Mouse (Mus musculus) ovary, postnatal 14 days (tissue): ENCODE data around the gene Man1a.

ENCODE experiments used
- DNase-seq: peaks from one replicate; pipeline ENCODE4 v3.0.0; 2022; ENCODE audit warnings: low spot score

Man1a gene

DNA sequence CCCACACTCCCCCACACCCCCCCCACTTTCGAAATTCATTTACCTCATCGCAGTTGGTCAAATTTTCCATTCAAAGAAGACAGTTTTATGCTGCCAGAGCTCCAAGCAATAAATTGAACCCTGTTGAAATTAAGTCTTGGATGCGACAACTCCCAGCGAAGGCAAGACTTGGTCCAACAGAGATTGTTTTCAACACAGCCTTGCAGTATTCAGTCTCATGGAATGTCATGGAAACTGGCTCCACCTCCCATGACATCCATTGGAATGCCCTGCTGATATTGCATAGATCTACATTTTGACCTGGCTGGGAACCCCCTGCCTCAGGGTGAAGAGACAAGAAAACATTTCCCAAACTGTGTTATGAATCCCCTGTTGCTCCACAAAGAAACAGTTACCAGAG, at the start of gene Man1a:
Man1a (minus strand) TSS at position 190 of the 400 bp plus-strand sequence.
- DNase-seq = no peak

GRCm38 (mm10) chr10:54121816-54122215, 45.4 kb upstream of the Man1a start:
- DNase-seq = no peak

DNA sequence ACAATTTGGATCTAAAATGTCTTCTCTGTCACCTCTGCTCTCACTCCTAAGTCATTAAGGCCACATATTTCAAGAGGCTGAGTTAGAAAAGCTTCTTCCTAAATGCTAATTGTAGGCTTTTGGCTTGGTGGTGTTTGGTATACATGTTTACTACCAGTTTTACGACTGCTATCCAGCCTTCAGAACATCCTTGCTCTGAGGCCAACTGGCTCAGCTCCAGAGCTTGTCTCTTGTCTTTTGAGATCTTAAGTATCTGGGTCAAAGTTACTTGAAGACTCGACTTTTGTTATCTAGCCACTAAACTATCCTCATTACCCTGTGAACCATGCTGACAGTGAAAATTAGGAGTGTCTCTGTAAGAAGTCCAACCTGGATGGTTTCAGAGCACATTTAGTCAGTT, 44.0 kb upstream of the Man1a start:
- DNase-seq = peak; percentile 14

DNA sequence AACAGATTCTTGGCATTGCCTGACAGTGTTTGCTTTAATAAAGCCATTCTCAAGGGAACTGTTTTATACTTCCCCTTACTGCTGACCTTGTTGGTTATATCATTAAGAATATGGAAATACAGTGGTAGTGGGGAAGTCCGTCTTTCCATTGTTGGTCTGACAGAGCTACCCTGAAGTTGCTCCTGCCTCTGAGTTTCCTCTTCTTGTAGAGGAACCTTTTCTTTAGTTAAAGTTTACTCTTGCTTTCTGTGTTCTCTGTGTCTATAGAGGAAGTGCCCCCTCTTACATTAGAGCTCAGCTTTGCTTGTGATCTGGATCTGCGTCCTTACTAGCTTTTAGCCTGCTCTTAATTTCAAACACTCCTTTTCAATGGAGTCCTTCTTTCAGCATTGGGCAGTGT, 42.9 kb upstream of the Man1a start:
- no peak for DNase-seq

GRCm38 (mm10) chr10:54118223-54118912, 42.0 kb upstream of the Man1a start:
- no peak for DNase-seq

DNA sequence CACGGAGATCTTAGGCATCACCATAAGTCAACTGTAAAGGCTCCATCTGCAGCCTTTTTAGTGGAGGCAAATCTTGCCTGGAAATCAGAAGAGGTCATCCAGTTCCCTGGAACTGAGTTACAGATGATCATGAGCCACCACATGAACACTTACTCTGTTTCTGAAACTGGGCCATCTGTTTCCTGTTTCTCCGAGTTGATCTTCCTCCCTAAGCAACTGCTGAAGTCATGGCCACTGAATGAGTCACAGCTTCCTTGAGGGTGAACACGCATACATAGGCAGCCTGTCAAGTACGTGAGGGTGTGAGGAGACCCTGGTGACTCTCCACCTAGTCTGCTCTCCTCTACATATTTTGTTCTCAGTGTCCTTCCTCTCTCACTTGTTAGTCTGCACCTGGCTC, 41.4 kb upstream of the Man1a start:
- DNase-seq = peak; percentile 6

DNA sequence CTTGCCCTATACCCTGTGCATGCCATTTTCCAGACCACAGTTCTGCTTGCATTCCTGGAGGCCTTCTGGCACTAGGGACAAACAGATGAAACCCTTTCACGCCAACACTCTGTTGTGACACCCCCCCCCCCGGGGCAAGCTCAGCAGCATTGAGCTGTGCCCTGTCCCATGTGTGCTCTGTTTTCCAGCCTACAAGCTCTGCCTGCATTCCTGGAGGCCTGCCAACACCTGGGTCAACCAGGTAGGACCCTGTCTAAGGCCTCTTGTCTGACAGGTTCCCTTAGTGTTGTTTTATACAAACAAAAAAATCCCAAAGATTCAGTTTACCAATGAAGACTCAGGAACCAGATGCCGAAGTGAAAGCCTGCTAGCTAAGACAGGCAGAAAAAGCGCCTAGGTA, 27.3 kb upstream of the Man1a start:
- DNase-seq = no peak

DNA sequence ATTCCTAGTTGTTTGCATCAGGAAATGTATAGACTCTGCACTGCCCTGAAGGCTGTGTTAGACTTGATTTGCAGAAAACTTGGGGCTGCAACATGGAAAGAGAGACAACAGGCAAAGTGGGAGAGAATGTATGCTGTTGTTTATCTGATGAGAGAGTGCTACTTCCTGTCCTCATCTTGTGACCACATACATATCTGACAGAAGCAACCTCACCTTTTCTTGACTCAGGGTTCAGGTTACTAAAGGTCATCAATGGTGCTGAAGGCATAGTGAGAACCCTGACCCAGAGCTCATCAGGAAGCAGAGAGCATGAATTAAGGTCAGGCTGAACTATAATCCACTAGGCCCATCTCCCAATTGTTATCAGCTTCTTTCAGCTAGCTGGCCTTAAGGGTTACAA, 15.7 kb upstream of the Man1a start:
- no peak for DNase-seq

DNA sequence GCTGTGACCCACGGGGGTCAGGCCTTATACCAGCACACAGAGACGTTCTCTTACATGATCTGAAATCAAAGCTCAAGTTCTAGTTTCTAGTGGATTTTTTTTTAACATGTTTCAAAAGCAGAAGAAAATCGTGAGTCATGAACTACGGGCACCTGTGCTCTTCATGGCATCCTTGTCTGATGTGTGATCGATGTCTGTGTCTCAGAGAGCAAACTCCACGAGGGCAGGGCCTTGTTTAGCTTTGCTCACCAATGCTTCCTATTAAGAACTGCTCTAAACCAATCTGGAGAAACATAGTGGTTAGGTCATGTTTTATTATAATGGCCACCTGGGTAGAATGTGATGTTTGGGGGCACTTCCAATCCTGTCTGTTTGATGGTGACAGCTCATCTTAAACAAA, 13.5 kb upstream of the Man1a start:
- no peak for DNase-seq

DNA sequence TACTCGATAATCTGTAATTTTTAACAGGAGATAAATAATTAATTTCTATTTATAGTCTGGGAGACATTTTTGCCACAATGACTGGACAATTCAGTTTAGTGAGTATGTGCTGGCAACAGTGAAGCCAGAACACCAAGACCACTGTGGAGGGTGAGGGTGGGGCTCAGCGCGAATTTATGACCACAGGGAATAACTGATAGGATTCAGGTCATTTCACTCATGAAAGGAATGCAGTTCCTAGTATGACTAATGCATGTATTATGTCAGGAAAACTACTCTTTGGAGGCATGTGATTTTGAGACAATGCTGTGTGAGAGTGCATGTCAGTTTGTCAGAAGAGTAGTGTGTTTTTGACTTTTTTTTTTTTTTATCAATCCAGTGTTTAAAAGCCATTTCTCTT, 10.9 kb upstream of the Man1a start:
- no peak for DNase-seq

DNA sequence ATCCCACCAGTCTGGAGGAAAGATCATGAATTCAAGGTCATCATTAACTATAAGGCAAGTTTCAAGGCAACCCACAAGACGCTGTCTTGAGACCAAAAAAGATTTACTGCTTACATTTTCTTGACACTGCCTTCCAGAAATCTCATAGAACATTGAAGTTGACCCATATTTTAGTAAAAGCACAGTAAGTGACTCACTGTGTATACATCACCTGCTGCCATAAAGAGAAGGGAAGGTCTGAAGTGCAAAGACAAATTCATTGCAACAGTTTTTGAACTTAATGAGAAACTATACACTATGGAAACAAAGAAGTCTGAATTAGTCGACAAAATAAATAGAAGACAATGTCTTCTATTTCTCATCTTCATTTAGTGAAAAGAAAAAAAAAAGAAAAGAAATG, 8.7 kb upstream of the Man1a start:
- no peak for DNase-seq

GRCm38 (mm10) chr10:54077005-54077404, 596 bp upstream of the Man1a start:
- no peak for DNase-seq

- DNase-seq = peak; percentile 91
Observed at GRCm38 (mm10) chr10:54075441-54076010, 883 bp downstream of the Man1a start.

- peak; percentile 21 for DNase-seq
Observed at GRCm38 (mm10) chr10:54074609-54075421, 1.6 kb downstream of the Man1a start.

- DNase-seq = no peak
Observed at GRCm38 (mm10) chr10:54074247-54074608, 2.2 kb downstream of the Man1a start.

- DNase-seq = no peak
Observed at GRCm38 (mm10) chr10:54073641-54074203, 2.7 kb downstream of the Man1a start.

GRCm38 (mm10) chr10:54072336-54072735, 4.1 kb downstream of the Man1a start:
- no peak for DNase-seq

- no peak for DNase-seq
Observed at GRCm38 (mm10) chr10:54070496-54070895, 5.9 kb downstream of the Man1a start.

GRCm38 (mm10) chr10:54069412-54069811, 7.0 kb downstream of the Man1a start:
- no peak for DNase-seq

DNA sequence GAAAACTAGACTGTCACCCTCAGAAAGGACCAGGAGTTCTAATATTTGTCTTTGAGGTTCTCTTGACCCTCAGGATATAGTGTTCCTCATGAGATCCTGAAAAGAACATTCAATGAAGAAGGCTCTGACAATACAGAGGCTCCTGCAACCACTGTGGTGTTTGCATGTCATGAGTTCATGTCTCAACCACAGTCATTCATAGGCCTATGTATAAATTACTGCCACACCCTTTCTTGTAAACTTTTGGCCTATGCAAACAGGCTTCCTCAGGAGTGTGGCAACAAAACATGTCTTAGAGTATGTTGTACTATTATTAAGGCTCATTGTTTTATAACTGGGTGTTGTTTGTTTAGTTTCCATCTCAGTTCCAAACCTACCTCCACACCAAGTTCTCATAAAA, 9.7 kb downstream of the Man1a start:
- DNase-seq = no peak

DNA sequence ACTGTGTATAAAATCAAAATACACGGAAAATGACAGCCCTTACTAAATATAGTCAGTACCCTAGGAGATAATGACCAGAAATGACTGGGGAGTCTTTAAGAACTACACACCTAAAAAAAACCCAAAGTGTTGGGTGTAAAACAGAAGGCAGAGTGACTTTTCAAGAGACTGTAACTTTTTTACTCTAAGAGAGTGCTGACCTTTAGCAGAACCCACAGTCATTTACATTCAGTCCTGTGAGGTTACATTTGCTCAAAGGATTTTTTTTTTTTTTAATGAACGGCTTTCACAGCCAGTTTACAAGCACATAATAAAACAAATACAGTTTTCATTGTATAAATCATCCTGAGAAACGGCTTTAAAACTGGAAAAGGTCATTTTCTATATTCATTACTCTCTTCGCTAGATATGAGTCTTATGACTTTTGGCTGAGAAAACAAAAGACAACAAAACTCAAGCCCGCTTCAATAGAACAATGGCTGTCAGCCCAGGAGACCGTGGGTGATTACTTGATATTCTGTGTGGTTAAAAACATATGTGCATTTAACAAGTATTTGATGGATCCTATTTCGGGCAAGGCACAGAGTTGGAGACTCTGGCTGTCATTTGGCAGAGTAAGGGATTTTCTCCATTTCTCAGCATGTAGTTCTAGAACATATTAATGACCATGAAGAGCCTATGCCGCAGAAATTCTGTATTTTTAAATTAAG, 12.7 kb downstream of the Man1a start:
- DNase-seq = no peak

GRCm38 (mm10) chr10:54062835-54063234, 13.6 kb downstream of the Man1a start:
- no peak for DNase-seq
